In genomic region chr15:96078580-96078979, GRCm38 (mm10) we compare ENCODE assay signal across 11 mouse cellular contexts.
"Had no signal": no experiment of that assay in that cellular context is flagged by ENCODE, and none has a peak within 500 bp of the region (broad histone marks: within the 10 kb centered on the region; RNA-seq: fewer than 3 reads in every experiment).

No protein-coding gene starts in this region.

- H3K4me2 ChIP-seq: limb, embryonic 12.5 days; liver, embryonic 13.5 days; midbrain, embryonic 13.5 days had no signal

- H3K9me3 ChIP-seq: limb, embryonic 12.5 days; liver, embryonic 13.5 days; midbrain, embryonic 13.5 days had no signal

- H3K4me1 ChIP-seq: liver, embryonic 13.5 days had no signal

- ATAC-seq: liver, postnatal 0 days; midbrain, embryonic 13.5 days had no signal

- DNase-seq: kidney, adult 9 months; kidney, postnatal 36 days; layer of hippocampus, adult 9-11 months; liver; liver, embryonic 13.5 days; liver, postnatal 0 days; right cerebral cortex, postnatal 14 days; thymus, postnatal 36 days had no signal

- H3K27me3 ChIP-seq: limb, embryonic 12.5 days; liver, embryonic 13.5 days; midbrain, embryonic 13.5 days had no signal

- H3K9ac ChIP-seq: limb, embryonic 12.5 days; liver, embryonic 13.5 days; liver, postnatal 0 days; midbrain, embryonic 13.5 days had no signal

- H3K27ac ChIP-seq: kidney, postnatal 0 days; limb, embryonic 12.5 days; liver, embryonic 13.5 days; midbrain, embryonic 13.5 days had no signal

- H3K36me3 ChIP-seq: limb, embryonic 12.5 days; liver, embryonic 13.5 days; midbrain, embryonic 13.5 days had no signal

- H3K4me3 ChIP-seq: limb, embryonic 12.5 days; liver, embryonic 13.5 days; midbrain, embryonic 13.5 days had no signal
